Mouse (Mus musculus) embryonic facial prominence, embryonic 12.5 days (tissue): ENCODE measurements around the gene Hs6st3. TPM values are rescaled to one million over a fixed set of nuclear protein-coding genes. Genes with fewer than 3 reads are reported as not detected.

Experiments
- ATAC-seq: fragments of 200-750 bp; cut with Nextera tagmentation; 2 replicates; pipeline ENCODE4 v1.8.0; 2017; ENCODE audit not compliant: insufficient number of reproducible peaks, insufficient read depth, low FRiP score, low TSS enrichment
- H3K27ac ChIP-seq: fragments of 300-500 bp; sonication (generic); 2 replicates; pipeline ENCODE4 v1.5.1; 2016; ENCODE audit warnings: mild to moderate bottlenecking
- H3K27me3 ChIP-seq: fragments of 300-500 bp; sonication (generic); 2 replicates; pipeline ENCODE4 v1.6.1; 2016; ENCODE audit warnings: mild to moderate bottlenecking, moderate library complexity
- H3K36me3 ChIP-seq: fragments of 300-500 bp; sonication (generic); 2 replicates; pipeline ENCODE4 v1.6.1; 2016; ENCODE audit warnings: mild to moderate bottlenecking
- H3K4me1 ChIP-seq: fragments of 300-500 bp; sonication (generic); 2 replicates; pipeline ENCODE4 v1.6.1; 2016
- H3K4me2 ChIP-seq: fragments of 300-500 bp; sonication (generic); replicated peaks from 2 replicates; pipeline ENCODE4 v1.6.1; 2016; ENCODE audit warnings: mild to moderate bottlenecking, moderate library complexity
- H3K4me3 ChIP-seq: fragments of 300-500 bp; sonication (generic); 2 replicates; pipeline ENCODE4 v1.5.1; 2016; ENCODE audit warnings: mild to moderate bottlenecking
- H3K9ac ChIP-seq: fragments of 300-500 bp; sonication (generic); 2 replicates; pipeline ENCODE4 v1.6.1; 2016; ENCODE audit warnings: mild to moderate bottlenecking, moderate library complexity
- H3K9me3 ChIP-seq: fragments of 300-500 bp; sonication (generic); 2 replicates; pipeline ENCODE4 v1.6.1; 2016; ENCODE audit warnings: mild to moderate bottlenecking, moderate library complexity
- WGBS: fragments of 180-500 bp; shearing (Covaris S2); methylation state at CpG from one replicate; pipeline ENCODE4 v1.1.7; 2016; 5-methylcytosine and 5-hydroxymethylcytosine counted together
- polyA plus RNA-seq: library from polyadenylated mRNA; unstranded; fragments of >200 nt; fragmentation: Nextera tagmentation; extraction: Ambion mirVana; gene quantifications from 2 replicates; pipeline ENCODE4 v1.2.1, GENCODE M21; 2016

Gene Hs6st3
- polyA plus RNA-seq = 0.17 and 0.40 TPM in 2 replicates

- H3K4me2 ChIP-seq = peak within 1 kb of the TSS; percentile 95
- peak within 1 kb of the TSS; percentile 61 for H3K4me3 ChIP-seq
- H3K27me3 ChIP-seq = peaks cover 69% of the 10 kb centered on the region
- H3K27ac ChIP-seq = no peak within 1 kb of the TSS
- H3K9me3 ChIP-seq = no peaks in the 10 kb centered on the region
- peak within 1 kb of the TSS; percentile 51 for H3K9ac ChIP-seq
- H3K4me1 ChIP-seq = peaks cover 11% of the 10 kb centered on the region
- WGBS = 1% methylated on average over 97 of the region's 100 CpGs
- ATAC-seq = peak; percentile 38; the same call in 1 of the 2 replicates
- no peaks in the 10 kb centered on the region for H3K36me3 ChIP-seq
Measured at GRCm38 (mm10) chr14:119137906-119138785, at the start of gene Hs6st3. Hs6st3 (plus strand) TSS chr14:119138341.

- Histone ChIP-seq H3K27ac (peak within 1 kb of the TSS; percentile 85), H3K4me1 (peaks cover 12% of the 10 kb centered on the region; the same call in 1 of the 2 replicates), H3K27me3 (no peaks in the 10 kb centered on the region), H3K9ac (peak within 1 kb of the TSS; percentile 90), H3K9me3 (no peaks in the 10 kb centered on the region), H3K36me3 (no peaks in the 10 kb centered on the region), H3K4me3 (peak within 1 kb of the TSS; percentile 81), H3K4me2 (peak within 1 kb of the TSS; percentile 69)
- ATAC-seq = peak; percentile 95
- WGBS = under 1% methylated on average over 70 of the region's 72 CpGs
Measured at GRCm38 (mm10) chr14:119098851-119099569, 39.1 kb upstream of the Hs6st3 start, which contains the start of gene Uggt2. Uggt2 (minus strand) TSS chr14:119099430.

GRCm38 (mm10) chr14:119099570-119099891 lies 38.6 kb upstream of the Hs6st3 start:
- 5% methylated on average over 13 of the region's 13 CpGs for WGBS
- ATAC-seq = peak; percentile 74; the same call in 1 of the 2 replicates
- no peaks in the 10 kb centered on the region for H3K36me3 ChIP-seq
- H3K9me3 ChIP-seq = no peaks in the 10 kb centered on the region
- H3K4me2 ChIP-seq = peak overlapping the region; percentile 69
- H3K4me3 ChIP-seq = peak overlapping the region; percentile 81
- H3K9ac ChIP-seq = peak overlapping the region; percentile 90
- peak overlapping the region; percentile 85 for H3K27ac ChIP-seq
- no peaks in the 10 kb centered on the region for H3K27me3 ChIP-seq
- H3K4me1 ChIP-seq = peaks cover 12% of the 10 kb centered on the region; the same call in 1 of the 2 replicates

- 95% methylated on average over 8 of the region's 8 CpGs for WGBS
- no peak overlapping the region for H3K27ac ChIP-seq
- no peak overlapping the region for H3K4me2 ChIP-seq
- no peak overlapping the region for H3K9ac ChIP-seq
- no peak for ATAC-seq
- no peaks in the 10 kb centered on the region for H3K4me1 ChIP-seq
- no peaks in the 10 kb centered on the region for H3K27me3 ChIP-seq
- H3K4me3 ChIP-seq = no peak overlapping the region
- no peaks in the 10 kb centered on the region for H3K9me3 ChIP-seq
- no peaks in the 10 kb centered on the region for H3K36me3 ChIP-seq
Measured at GRCm38 (mm10) chr14:119107591-119107990, 30.6 kb upstream of the Hs6st3 start.

GRCm38 (mm10) chr14:119108776-119109301 lies 29.3 kb upstream of the Hs6st3 start:
- WGBS = 72% methylated on average over 7 of the region's 7 CpGs
- no peak overlapping the region for H3K27ac ChIP-seq
- H3K9me3 ChIP-seq = no peaks in the 10 kb centered on the region
- H3K36me3 ChIP-seq = no peaks in the 10 kb centered on the region
- no peak overlapping the region for H3K4me2 ChIP-seq
- no peak overlapping the region for H3K9ac ChIP-seq
- no peak overlapping the region for H3K4me3 ChIP-seq
- no peaks in the 10 kb centered on the region for H3K27me3 ChIP-seq
- no peak for ATAC-seq
- H3K4me1 ChIP-seq = no peaks in the 10 kb centered on the region

- H3K9ac ChIP-seq = no peak overlapping the region
- no peaks in the 10 kb centered on the region for H3K36me3 ChIP-seq
- H3K27me3 ChIP-seq = no peaks in the 10 kb centered on the region
- H3K4me2 ChIP-seq = no peak overlapping the region
- no peak overlapping the region for H3K27ac ChIP-seq
- H3K4me3 ChIP-seq = no peak overlapping the region
- 88% methylated on average over 3 of the region's 3 CpGs for WGBS
- H3K9me3 ChIP-seq = no peaks in the 10 kb centered on the region
- ATAC-seq = no peak
- no peaks in the 10 kb centered on the region for H3K4me1 ChIP-seq
Measured at GRCm38 (mm10) chr14:119109776-119110218, 28.3 kb upstream of the Hs6st3 start.

GRCm38 (mm10) chr14:119112558-119112957 lies 25.6 kb upstream of the Hs6st3 start:
- H3K4me1 ChIP-seq = no peaks in the 10 kb centered on the region
- no peaks in the 10 kb centered on the region for H3K27me3 ChIP-seq
- 78% methylated on average over 6 of the region's 6 CpGs for WGBS
- ATAC-seq = no peak
- no peak overlapping the region for H3K27ac ChIP-seq
- H3K36me3 ChIP-seq = no peaks in the 10 kb centered on the region
- no peak overlapping the region for H3K4me2 ChIP-seq
- H3K9me3 ChIP-seq = no peaks in the 10 kb centered on the region
- H3K4me3 ChIP-seq = no peak overlapping the region
- H3K9ac ChIP-seq = no peak overlapping the region

GRCm38 (mm10) chr14:119123582-119123981 lies 14.6 kb upstream of the Hs6st3 start:
- Histone ChIP-seq H3K4me2 (peak overlapping the region; percentile 52), H3K4me1 (no peaks in the 10 kb centered on the region), H3K36me3 (no peaks in the 10 kb centered on the region), H3K9ac (peak overlapping the region; percentile 17; the same call in 1 of the 2 replicates), H3K4me3 (peak overlapping the region; percentile 36), H3K9me3 (no peaks in the 10 kb centered on the region), H3K27ac (no peak overlapping the region; the same call in 1 of the 2 replicates), H3K27me3 (no peaks in the 10 kb centered on the region)
- WGBS = 4% methylated on average over 12 of the region's 12 CpGs
- no peak for ATAC-seq

- Histone ChIP-seq H3K4me2 (peak overlapping the region; percentile 52), H3K4me1 (no peaks in the 10 kb centered on the region), H3K9ac (no peak overlapping the region), H3K9me3 (no peaks in the 10 kb centered on the region), H3K36me3 (no peaks in the 10 kb centered on the region), H3K27me3 (no peaks in the 10 kb centered on the region), H3K4me3 (peak overlapping the region; percentile 36), H3K27ac (no peak overlapping the region)
- ATAC-seq = peak; percentile 89
- WGBS = 32% methylated on average over 3 of the region's 3 CpGs
Measured at GRCm38 (mm10) chr14:119124061-119124460, 14.1 kb upstream of the Hs6st3 start.

- Histone ChIP-seq H3K4me2 (no peak overlapping the region), H3K27me3 (no peaks in the 10 kb centered on the region; the same call in 1 of the 2 replicates), H3K36me3 (no peaks in the 10 kb centered on the region), H3K9ac (no peak overlapping the region), H3K4me1 (no peaks in the 10 kb centered on the region), H3K4me3 (no peak overlapping the region), H3K9me3 (no peaks in the 10 kb centered on the region), H3K27ac (no peak overlapping the region)
- no peak for ATAC-seq
- WGBS = 59% methylated on average over 4 of the region's 4 CpGs
Measured at GRCm38 (mm10) chr14:119125840-119126239, 12.3 kb upstream of the Hs6st3 start.

- WGBS = 86% methylated on average over 2 of the region's 2 CpGs
- Histone ChIP-seq H3K9ac (no peak overlapping the region), H3K9me3 (no peaks in the 10 kb centered on the region), H3K36me3 (no peaks in the 10 kb centered on the region), H3K27ac (no peak overlapping the region), H3K4me2 (no peak overlapping the region), H3K27me3 (no peaks in the 10 kb centered on the region; the same call in 1 of the 2 replicates), H3K4me1 (no peaks in the 10 kb centered on the region), H3K4me3 (no peak overlapping the region)
- 0 out of 2 replicates have a peak, but pooled peaks have one; percentile 24 for ATAC-seq
Measured at GRCm38 (mm10) chr14:119127330-119127729, 10.8 kb upstream of the Hs6st3 start.
